Mouse (Mus musculus): ENCODE measurements around the gene Tomm22. TPM values are rescaled to one million over a fixed set of nuclear protein-coding genes. Genes with fewer than 3 reads are reported as not detected.
A peak's percentile ranks its signal among the peaks of the same experiment; 100 is the strongest.

Gene Tomm22
- polyA plus RNA-seq, 1 experiment from 2014 or later: 233 TPM

DNA sequence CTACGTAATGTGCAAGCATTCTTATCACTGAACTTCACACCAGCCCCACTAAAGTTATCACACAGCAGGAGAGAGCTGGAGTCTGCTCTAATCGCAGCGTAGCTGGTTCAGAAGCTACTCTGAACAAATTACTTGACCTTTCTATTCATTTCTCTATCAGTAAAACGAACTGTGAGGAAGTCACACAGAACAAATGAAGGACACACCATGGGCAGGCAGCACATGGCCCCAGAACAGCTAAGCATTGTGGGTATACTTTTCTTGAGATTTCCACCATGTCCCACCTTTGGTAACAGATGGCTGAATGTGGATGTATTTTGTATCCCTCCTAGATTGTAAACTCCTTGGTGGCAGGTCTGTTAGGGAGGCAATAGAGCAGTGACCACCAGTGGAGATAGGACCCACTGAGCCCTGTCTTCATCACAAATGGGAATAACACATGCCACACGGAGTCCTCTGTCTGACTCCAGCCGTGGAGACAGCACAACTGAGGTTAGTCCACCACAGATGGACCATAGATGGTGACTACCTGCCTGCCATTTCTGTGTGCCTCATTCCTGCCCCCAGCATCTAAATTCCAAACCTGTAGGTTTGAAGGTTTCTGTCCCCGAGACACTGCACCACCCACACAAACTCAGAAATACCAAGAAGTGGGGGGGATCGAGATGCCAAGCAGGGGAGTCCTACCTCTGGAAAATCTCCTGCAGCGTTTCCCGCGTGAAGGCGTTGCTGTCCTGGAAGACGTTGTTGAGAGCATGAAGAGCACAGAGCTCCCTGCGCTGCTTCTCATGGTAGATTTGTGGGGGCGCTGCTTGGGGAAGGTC, 15.6 kb downstream of the Tomm22 start:
- 2% methylated on average over 15 of the region's 15 CpGs for WGBS
- Histone ChIP-seq H3K4me3 (ENCODE audit: control insufficient read depth in 1 of 2, insufficient read depth in 1 of 2, low read depth in 1 of 2, low read length in 2 of 2) (peak overlapping the region; percentile 80 to 96), H3K4me2 (ENCODE audit: low read length) (peak overlapping the region; percentile 97), H3K27me3 (ENCODE audit: control insufficient read depth, insufficient read depth, low read length) (no peaks in the 10 kb centered on the region), H3K4me1 (ENCODE audit: control insufficient read depth in 2 of 2, insufficient read depth in 2 of 2, low read length in 2 of 2) (peaks cover 25 to 60% of the 10 kb centered on the region in 2 experiments), H3K27ac (replicated peaks in 1 of 2; ENCODE audit: control insufficient read depth in 1 of 2, insufficient read depth in 1 of 2, low read depth in 2 of 2, low read length in 2 of 2) (peak overlapping the region; percentile 12 to 99), H3K36me3 (ENCODE audit: control insufficient read depth, insufficient read depth, low read length) (no peaks in the 10 kb centered on the region), H3K9me3 (ENCODE audit: control insufficient read depth, low read length) (no peaks in the 10 kb centered on the region), H3K9ac (ENCODE audit: low read length) (peak overlapping the region; percentile 99)
- ATAC-seq (ENCODE audit: insufficient number of reproducible peaks, insufficient read depth, low FRiP score, low read depth): no peak

DNA sequence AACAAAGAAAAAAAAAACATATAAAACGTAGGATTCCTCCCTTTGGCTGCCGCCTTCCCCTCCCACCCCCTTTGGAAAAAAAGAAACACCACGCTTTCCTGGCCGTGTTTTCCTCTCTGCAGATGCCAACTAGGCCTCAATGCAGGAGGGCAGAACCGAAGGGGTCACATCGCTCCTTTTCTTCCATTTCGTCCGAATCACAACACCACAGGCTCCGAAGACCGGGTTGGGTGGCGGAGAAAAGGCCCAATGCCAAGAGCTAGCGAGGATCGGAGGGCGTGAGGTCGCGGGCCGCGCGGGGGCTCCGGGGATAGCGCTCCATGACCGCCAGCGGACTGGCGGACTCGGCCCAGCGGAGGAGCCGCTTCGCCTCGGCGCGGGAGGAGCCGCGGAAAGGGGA, 16.5 kb downstream of the Tomm22 start:
- WGBS: 0% methylated on average over 21 of the region's 33 CpGs
- Histone ChIP-seq H3K4me3 (ENCODE audit: control insufficient read depth in 1 of 2, insufficient read depth in 1 of 2, low read depth in 1 of 2, low read length in 2 of 2) (peak overlapping the region; percentile 80 to 96), H3K27me3 (ENCODE audit: control insufficient read depth, insufficient read depth, low read length) (no peaks in the 10 kb centered on the region), H3K4me1 (ENCODE audit: control insufficient read depth in 2 of 2, insufficient read depth in 2 of 2, low read length in 2 of 2) (peaks cover 24 to 60% of the 10 kb centered on the region in 2 experiments), H3K36me3 (ENCODE audit: control insufficient read depth, insufficient read depth, low read length) (no peaks in the 10 kb centered on the region), H3K9ac (ENCODE audit: low read length) (peak overlapping the region; percentile 99), H3K27ac (replicated peaks in 1 of 2; ENCODE audit: control insufficient read depth in 1 of 2, insufficient read depth in 1 of 2, low read depth in 2 of 2, low read length in 2 of 2) (peak overlapping the region; percentile 99 to 100), H3K9me3 (ENCODE audit: control insufficient read depth, low read length) (no peaks in the 10 kb centered on the region), H3K4me2 (ENCODE audit: low read length) (peak overlapping the region; percentile 97)
- ATAC-seq (ENCODE audit: insufficient number of reproducible peaks, insufficient read depth, low FRiP score, low read depth): no peak

DNA sequence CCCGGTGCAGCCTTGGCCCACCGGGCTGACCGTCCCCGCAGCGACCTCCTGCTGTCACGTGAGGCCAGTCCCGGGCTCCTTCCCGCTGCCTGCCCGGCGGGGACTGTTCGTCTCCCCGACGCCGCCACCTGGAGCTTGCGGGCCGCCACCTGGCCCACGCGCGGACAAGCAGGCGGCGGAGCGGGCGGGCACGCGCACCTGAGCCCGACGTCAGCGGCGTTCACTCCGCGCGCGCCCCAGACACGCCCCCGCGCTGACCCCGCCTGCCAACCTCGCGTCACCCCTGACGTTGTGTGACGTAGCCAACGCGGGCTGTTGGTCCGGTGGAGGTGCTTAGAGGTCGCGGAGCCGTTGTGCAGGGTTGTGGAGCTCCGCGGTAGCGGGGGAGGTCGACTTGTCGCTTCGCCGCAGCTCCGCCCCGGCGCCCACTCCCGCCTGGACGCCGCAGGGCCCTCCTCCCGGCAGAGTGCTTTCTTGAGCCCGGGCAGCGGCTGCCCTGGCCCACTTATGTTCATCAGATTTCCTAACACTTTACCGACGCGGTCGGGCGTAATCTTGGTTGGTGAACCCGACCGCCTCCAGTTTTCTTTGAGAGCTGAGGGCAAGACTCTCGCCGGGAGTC, 17.1 kb downstream of the Tomm22 start, which contains the start of gene Josd1:
Gene Josd1, minus strand, starts transcription at position 274 of the 622 bp plus-strand sequence.
- H3K27me3 ChIP-seq (ENCODE audit: control insufficient read depth, insufficient read depth, low read length): no peaks in the 10 kb centered on the region
- H3K4me2 ChIP-seq (ENCODE audit: low read length): peak within 1 kb of the TSS; percentile 97
- under 1% methylated on average over 66 of the region's 72 CpGs for WGBS
- H3K4me3 ChIP-seq (ENCODE audit: control insufficient read depth in 1 of 2, insufficient read depth in 1 of 2, low read depth in 1 of 2, low read length in 2 of 2): peak within 1 kb of the TSS; percentile 80 to 96
- no peaks in the 10 kb centered on the region for H3K9me3 ChIP-seq (ENCODE audit: control insufficient read depth, low read length)
- ATAC-seq (ENCODE audit: insufficient number of reproducible peaks, insufficient read depth, low FRiP score, low read depth): peak; percentile 78
- H3K9ac ChIP-seq (ENCODE audit: low read length): peak within 1 kb of the TSS; percentile 99
- peaks cover 24 to 55% of the 10 kb centered on the region in 2 experiments for H3K4me1 ChIP-seq (ENCODE audit: control insufficient read depth in 2 of 2, insufficient read depth in 2 of 2, low read length in 2 of 2)
- H3K27ac ChIP-seq (replicated peaks in 1 of 2; ENCODE audit: control insufficient read depth in 1 of 2, insufficient read depth in 1 of 2, low read depth in 2 of 2, low read length in 2 of 2): peak within 1 kb of the TSS; percentile 99 to 100
- no peaks in the 10 kb centered on the region for H3K36me3 ChIP-seq (ENCODE audit: control insufficient read depth, insufficient read depth, low read length)

DNA sequence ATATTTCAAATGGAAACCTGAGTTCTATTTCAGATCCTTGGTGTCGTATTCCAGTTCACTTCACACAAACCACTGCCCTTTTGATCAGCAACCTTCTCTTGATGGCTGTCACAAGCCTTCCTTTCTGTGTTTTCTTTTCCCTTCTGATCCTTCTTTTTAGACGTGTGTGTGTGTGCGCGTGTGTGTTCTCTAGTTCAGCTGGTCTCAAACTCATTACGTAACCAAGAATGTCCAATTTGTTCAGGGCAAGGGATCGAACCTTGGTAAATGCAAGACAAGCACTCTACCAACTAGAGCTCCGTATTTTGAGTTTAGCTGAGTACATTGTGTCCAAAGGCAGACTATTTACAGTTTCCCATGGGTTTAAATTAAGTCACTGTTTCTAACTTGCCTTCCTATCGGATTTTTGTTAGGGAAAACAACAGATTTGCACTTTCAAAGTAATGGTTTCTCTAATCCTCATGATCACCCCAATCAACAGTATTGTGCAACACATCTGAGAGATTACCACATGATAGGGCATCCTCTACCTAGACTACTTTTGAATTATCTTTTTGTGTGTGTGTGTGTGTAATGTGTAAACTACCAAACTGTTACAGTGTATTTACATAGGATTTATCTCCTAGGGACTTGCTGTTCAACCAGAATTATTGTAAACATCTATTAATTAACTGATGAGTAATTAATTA, 17.8 kb downstream of the Tomm22 start:
- H3K4me1 ChIP-seq (ENCODE audit: control insufficient read depth in 2 of 2, insufficient read depth in 2 of 2, low read length in 2 of 2): peaks cover 19 to 48% of the 10 kb centered on the region in 2 experiments
- no peaks in the 10 kb centered on the region for H3K9me3 ChIP-seq (ENCODE audit: control insufficient read depth, low read length)
- no peaks in the 10 kb centered on the region for H3K27me3 ChIP-seq (ENCODE audit: control insufficient read depth, insufficient read depth, low read length)
- H3K4me2 ChIP-seq (ENCODE audit: low read length): peak overlapping the region; percentile 97
- H3K9ac ChIP-seq (ENCODE audit: low read length): peak overlapping the region; percentile 99
- no peak for ATAC-seq (ENCODE audit: insufficient number of reproducible peaks, insufficient read depth, low FRiP score, low read depth)
- peak overlapping the region; percentile 80 to 96 for H3K4me3 ChIP-seq (ENCODE audit: control insufficient read depth in 1 of 2, insufficient read depth in 1 of 2, low read depth in 1 of 2, low read length in 2 of 2)
- 6% methylated on average over 8 of the region's 8 CpGs for WGBS
- no peaks in the 10 kb centered on the region for H3K36me3 ChIP-seq (ENCODE audit: control insufficient read depth, insufficient read depth, low read length)
- peak overlapping the region; percentile 99 to 100 for H3K27ac ChIP-seq (replicated peaks in 1 of 2; ENCODE audit: control insufficient read depth in 1 of 2, insufficient read depth in 1 of 2, low read depth in 2 of 2, low read length in 2 of 2)

DNA sequence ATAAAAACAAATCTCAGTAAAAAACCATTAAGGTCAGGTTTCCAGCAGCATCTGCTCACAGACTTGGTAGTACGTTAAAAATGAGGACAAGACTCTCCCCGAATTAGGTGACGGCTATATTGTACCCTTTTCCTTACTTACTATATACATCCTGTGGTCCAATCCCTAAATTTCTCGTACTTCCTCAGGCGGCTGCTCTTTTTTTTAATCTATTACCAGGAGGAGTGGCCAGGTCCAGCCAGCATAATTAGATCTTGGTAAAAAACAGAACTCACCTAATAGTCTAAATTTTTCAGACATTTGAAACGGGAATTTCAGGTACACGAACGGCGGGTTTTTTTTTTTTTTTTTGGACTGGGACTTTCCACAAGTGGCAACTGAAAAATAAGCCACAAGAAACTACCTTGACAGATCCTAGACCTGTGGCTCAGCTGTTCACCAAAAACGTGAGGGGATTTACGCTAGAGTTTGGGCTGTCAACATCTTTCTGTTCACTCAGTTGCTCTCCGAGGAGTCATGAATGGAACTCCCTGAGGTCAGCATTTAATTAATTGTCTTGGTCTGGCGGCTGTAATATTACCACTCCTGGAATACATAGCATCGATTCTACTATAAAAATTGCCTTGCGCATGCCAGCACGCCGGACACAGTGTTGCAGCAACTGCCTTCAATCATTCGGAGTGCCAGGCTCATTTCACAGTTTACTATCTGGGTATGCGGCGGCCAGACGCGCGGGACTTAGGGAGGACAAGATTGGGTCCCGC, 19.2 kb downstream of the Tomm22 start:
- H3K4me1 ChIP-seq (ENCODE audit: control insufficient read depth in 2 of 2, insufficient read depth in 2 of 2, low read length in 2 of 2): peaks cover 9 to 34% of the 10 kb centered on the region in 2 experiments
- ATAC-seq (ENCODE audit: insufficient number of reproducible peaks, insufficient read depth, low FRiP score, low read depth): no peak
- H3K36me3 ChIP-seq (ENCODE audit: control insufficient read depth, insufficient read depth, low read length): no peaks in the 10 kb centered on the region
- H3K9ac ChIP-seq (ENCODE audit: low read length): peak overlapping the region; percentile 53; the same call in 1 of the 2 replicates
- 15% methylated on average over 24 of the region's 24 CpGs for WGBS
- H3K4me2 ChIP-seq (ENCODE audit: low read length): peak overlapping the region; percentile 66
- peak overlapping the region; percentile 29 to 32 for H3K4me3 ChIP-seq (ENCODE audit: control insufficient read depth in 1 of 2, insufficient read depth in 1 of 2, low read depth in 1 of 2, low read length in 2 of 2)
- H3K9me3 ChIP-seq (ENCODE audit: control insufficient read depth, low read length): no peaks in the 10 kb centered on the region
- no peaks in the 10 kb centered on the region for H3K27me3 ChIP-seq (ENCODE audit: control insufficient read depth, insufficient read depth, low read length)
- peak overlapping the region in 1 of 2 experiments; percentile 62; a peak in 3 of 4 replicates for H3K27ac ChIP-seq (replicated peaks in 1 of 2; ENCODE audit: control insufficient read depth in 1 of 2, insufficient read depth in 1 of 2, low read depth in 2 of 2, low read length in 2 of 2)

DNA sequence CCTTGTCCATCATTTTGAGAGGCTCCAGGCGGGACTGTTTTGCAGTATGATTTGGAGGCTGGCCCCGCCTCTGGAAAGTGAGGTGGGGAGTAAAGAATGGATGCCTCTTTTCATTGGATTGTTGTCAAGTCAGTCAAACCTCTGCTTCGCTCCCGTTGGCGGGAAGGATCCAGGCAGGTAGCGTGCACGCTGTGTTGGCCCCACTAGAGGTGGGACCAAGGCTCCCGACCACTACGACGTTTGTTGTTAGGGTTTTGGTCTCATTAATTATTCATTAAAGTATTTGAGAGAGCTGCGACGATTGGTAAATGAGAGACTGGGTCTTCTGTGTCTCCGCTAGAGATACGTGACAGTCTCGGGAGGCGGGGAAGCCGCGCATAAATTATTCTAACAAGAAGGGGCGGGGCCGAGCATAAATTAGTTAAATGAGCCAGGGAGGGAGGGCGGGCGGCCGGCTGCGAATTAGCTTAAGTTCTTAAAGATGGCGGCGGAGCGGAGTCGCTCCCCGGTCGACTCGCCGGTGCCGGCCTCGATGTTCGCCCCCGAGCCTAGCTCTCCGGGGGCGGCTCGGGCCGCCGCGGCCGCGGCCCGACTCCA, 19.9 kb downstream of the Tomm22 start, which contains the start of gene Gtpbp1:
Gene Gtpbp1, plus strand, starts transcription at position 420 of the 597 bp plus-strand sequence.
- peaks cover 5 to 27% of the 10 kb centered on the region in 2 experiments for H3K4me1 ChIP-seq (ENCODE audit: control insufficient read depth in 2 of 2, insufficient read depth in 2 of 2, low read length in 2 of 2)

More for the DNA sequence above, 19.9 kb downstream of the Tomm22 start, which contains the start of gene Gtpbp1:
- ATAC-seq (ENCODE audit: insufficient number of reproducible peaks, insufficient read depth, low FRiP score, low read depth): peak; percentile 91
- H3K9me3 ChIP-seq (ENCODE audit: control insufficient read depth, low read length): no peaks in the 10 kb centered on the region
- no peaks in the 10 kb centered on the region for H3K36me3 ChIP-seq (ENCODE audit: control insufficient read depth, insufficient read depth, low read length)
- WGBS: under 1% methylated on average over 45 of the region's 45 CpGs
- no peaks in the 10 kb centered on the region for H3K27me3 ChIP-seq (ENCODE audit: control insufficient read depth, insufficient read depth, low read length)
- peak within 1 kb of the TSS; percentile 93 for H3K9ac ChIP-seq (ENCODE audit: low read length)
- H3K27ac ChIP-seq (replicated peaks in 1 of 2; ENCODE audit: control insufficient read depth in 1 of 2, insufficient read depth in 1 of 2, low read depth in 2 of 2, low read length in 2 of 2): peak within 1 kb of the TSS; percentile 50 to 87
- peak within 1 kb of the TSS; percentile 99 for H3K4me2 ChIP-seq (ENCODE audit: low read length)
- H3K4me3 ChIP-seq (ENCODE audit: control insufficient read depth in 1 of 2, insufficient read depth in 1 of 2, low read depth in 1 of 2, low read length in 2 of 2): peak within 1 kb of the TSS; percentile 82 to 95
